Mouse (Mus musculus) T-helper 17 cell (primary cell): ENCODE measurements around the gene Kmt5a.

ENCODE experiments used
- in situ Hi-C, 2 experiments: fragments of 300-600 bp; cut with MboI, MseI; formaldehyde crosslinking; loops; 1 replicate in 1 of 2; 2 replicates in 1 of 2; pipeline ENCODE4 v1.15.1; 2025; ENCODE audit warnings: high pct_unique_total_duplicates in 2 of 2

Kmt5a gene

GRCm38 (mm10) chr5:124481714-124482113 lies 42.0 kb downstream of the Kmt5a start:
- in situ Hi-C loops: no loop called here

GRCm38 (mm10) chr5:124482436-124482965 lies 42.8 kb downstream of the Kmt5a start:
- in situ Hi-C loops: no loop called here

- in situ Hi-C loops: no loop called here
These were observed 43.4 kb downstream of the Kmt5a start, which contains the start of gene Snrnp35 for GRCm38 (mm10) chr5:124482966-124483654. TSS of gene Snrnp35 (plus strand) at chr5:124483134.

- in situ Hi-C loops: no loop called here
These were observed 44.1 kb downstream of the Kmt5a start for GRCm38 (mm10) chr5:124483655-124484396.

GRCm38 (mm10) chr5:124485654-124486053 lies 45.9 kb downstream of the Kmt5a start:
- in situ Hi-C loops: no loop called here

GRCm38 (mm10) chr5:124488885-124489284 lies 49.2 kb downstream of the Kmt5a start:
- in situ Hi-C loops: no loop called here

GRCm38 (mm10) chr5:124491732-124492131 lies 52.0 kb downstream of the Kmt5a start:
- in situ Hi-C loops: no loop called here

GRCm38 (mm10) chr5:124492618-124493017 lies 52.9 kb downstream of the Kmt5a start:
- in situ Hi-C loops: no loop called here

- in situ Hi-C loops: no loop called here
These were observed 53.7 kb downstream of the Kmt5a start for GRCm38 (mm10) chr5:124493455-124493854.

GRCm38 (mm10) chr5:124495547-124495946 lies 55.8 kb downstream of the Kmt5a start:
- in situ Hi-C loops: loop anchor here in 1 of 2 experiments (5.0 kb wide), 1 partner anchor 42 kb away; no protein-coding TSS in a partner anchor

GRCm38 (mm10) chr5:124496614-124497514 lies 57.1 kb downstream of the Kmt5a start:
- in situ Hi-C loops: loop anchor here in 1 of 2 experiments (5.0 kb wide), 1 partner anchor 40 kb away; no protein-coding TSS in a partner anchor

- in situ Hi-C loops: loop anchor here in 1 of 2 experiments (5.0 kb wide), 1 partner anchor 39 kb away; no protein-coding TSS in a partner anchor
These were observed 58.6 kb downstream of the Kmt5a start for GRCm38 (mm10) chr5:124498221-124498876.

- in situ Hi-C loops: loop anchor here in 1 of 2 experiments (5.0 kb wide), 1 partner anchor 38 kb away; no protein-coding TSS in a partner anchor
These were observed 59.3 kb downstream of the Kmt5a start for GRCm38 (mm10) chr5:124499001-124499400.

GRCm38 (mm10) chr5:124500037-124500436 lies 60.3 kb downstream of the Kmt5a start:
- in situ Hi-C loops: loop anchor here in 1 of 2 experiments (5.0 kb wide), 1 partner anchor 212 kb away; no protein-coding TSS in a partner anchor

GRCm38 (mm10) chr5:124500573-124500972 lies 60.8 kb downstream of the Kmt5a start:
- in situ Hi-C loops: loop anchor here in 1 of 2 experiments (5.0 kb wide), 1 partner anchor 212 kb away; no protein-coding TSS in a partner anchor

- in situ Hi-C loops: loop anchor here in 1 of 2 experiments (5.0 kb wide), 1 partner anchor 211 kb away; no protein-coding TSS in a partner anchor
These were observed 61.8 kb downstream of the Kmt5a start for GRCm38 (mm10) chr5:124501541-124501940.

GRCm38 (mm10) chr5:124503742-124504141 lies 64.0 kb downstream of the Kmt5a start:
- in situ Hi-C loops: loop anchor here in 1 of 2 experiments (5.0 kb wide), 1 partner anchor 209 kb away; no protein-coding TSS in a partner anchor

GRCm38 (mm10) chr5:124505235-124505634 lies 65.5 kb downstream of the Kmt5a start:
- in situ Hi-C loops: no loop called here

- in situ Hi-C loops: no loop called here
These were observed 67.1 kb downstream of the Kmt5a start for GRCm38 (mm10) chr5:124506731-124507359.

- in situ Hi-C loops: no loop called here
These were observed 69.5 kb downstream of the Kmt5a start for GRCm38 (mm10) chr5:124509200-124509599.
